21 mouse cellular contexts compared by ENCODE assay signal in the genomic region with DNA sequence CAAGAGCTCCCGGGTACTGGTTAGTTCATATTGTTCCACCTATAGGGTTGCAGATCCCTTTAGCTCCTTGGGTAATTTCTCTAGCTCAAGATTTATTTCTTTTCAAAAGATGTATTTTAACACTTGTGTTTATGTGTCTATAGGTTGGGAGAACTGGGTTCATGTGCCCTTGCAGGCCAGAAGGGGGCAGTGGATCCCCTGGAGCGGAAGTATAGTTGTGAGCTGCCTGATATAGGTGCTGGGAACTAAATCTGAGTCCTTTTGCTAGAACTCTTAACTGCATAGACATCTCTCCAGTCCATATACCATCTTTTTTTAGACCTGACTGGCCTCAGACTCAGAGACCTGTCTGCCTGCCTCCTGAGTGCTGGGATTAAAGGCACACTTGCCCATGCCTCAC. TPM values are rescaled to one million over a fixed set of nuclear protein-coding genes. Genes with fewer than 3 reads are reported as not detected.
DNase-seq lines count a peak whose midpoint lies in the region; TF ChIP-seq lines count a peak whose summit lies in the region.
"Had no signal": no experiment of that assay in that cellular context is flagged by ENCODE, and none has a peak within 500 bp of the region (broad histone marks: within the 10 kb centered on the region; RNA-seq: fewer than 3 reads in every experiment).

No protein-coding gene starts in this region.

- intact Hi-C loops in left cerebral cortex, postnatal 14 days (cut with DNase I): no loop called here

- TF ChIP-seq POLR2A in ES-Bruce4 (IDR thresholded peaks at IDR 0.05; ENCODE audit: insufficient read depth, low read length): no peak
- TF ChIP-seq POLR2A in brain, embryonic 14.5 days (IDR thresholded peaks at IDR 0.05; ENCODE audit: borderline replicate concordance, extremely low read depth, insufficient read depth, insufficient read length, poor library complexity, severe bottlenecking): no peak

- no peak for DNase-seq in layer of hippocampus, adult 2 months (ENCODE audit: low spot score in 2 of 2)
- no peak for DNase-seq in layer of hippocampus, postnatal 10 days (ENCODE audit: low spot score in 2 of 2)
- DNase-seq in A20 (ENCODE audit: low read depth, low spot score): peak; percentile 33
- no peak for DNase-seq in brain, embryonic 14.5 days (ENCODE audit: low read depth)
- no peak for DNase-seq in embryonic facial prominence, embryonic 10.5 days (ENCODE audit: low spot score)
- no peak for DNase-seq in left cerebral cortex, postnatal 14 days (ENCODE audit: low spot score in 2 of 2)
- DNase-seq: adrenal gland, postnatal 36 days; cerebellum, adult 2 months; heart, postnatal 4 days; kidney, adult 18-20 months; kidney, postnatal 25 days; right cerebral cortex, postnatal 4 days; thymus, postnatal 36 days had no signal

- no peaks in the 10 kb centered on the region for H3K9me3 ChIP-seq in ES-Bruce4 (replicated peaks; ENCODE audit: control insufficient read depth, insufficient read depth, low read length, poor library complexity, severe bottlenecking)
- no peaks in the 10 kb centered on the region for H3K9me3 ChIP-seq in embryonic facial prominence, embryonic 10.5 days
- H3K9me3 ChIP-seq: forebrain, embryonic 12.5 days; heart, embryonic 15.5 days; hindbrain, embryonic 15.5 days; limb, embryonic 10.5 days; liver, embryonic 15.5 days had no signal

- no peak overlapping the region for H3K4me3 ChIP-seq in layer of hippocampus, adult 2 months
- H3K4me3 ChIP-seq in ES-Bruce4 (ENCODE audit: low read depth, low read length): no peak overlapping the region
- H3K4me3 ChIP-seq in embryonic facial prominence, embryonic 10.5 days: no peak overlapping the region
- H3K4me3 ChIP-seq: forebrain, embryonic 12.5 days; heart, embryonic 15.5 days; hindbrain, embryonic 15.5 days; left cerebral cortex, adult 2 months; limb, embryonic 10.5 days; liver, embryonic 15.5 days had no signal

- no peaks in the 10 kb centered on the region for H3K27me3 ChIP-seq in ES-Bruce4 (ENCODE audit: control insufficient read depth, insufficient read depth, low read length, poor library complexity, severe bottlenecking)
- H3K27me3 ChIP-seq in embryonic facial prominence, embryonic 10.5 days (replicated peaks; ENCODE audit: low read depth, poor library complexity, severe bottlenecking): no peaks in the 10 kb centered on the region
- H3K27me3 ChIP-seq: CH12.LX; forebrain, embryonic 12.5 days; heart, embryonic 15.5 days; hindbrain, embryonic 15.5 days; liver, embryonic 15.5 days had no signal

- 0 out of 2 replicates have a peak, but pooled peaks have one; percentile 12 for TF ChIP-seq CTCF in layer of hippocampus, adult 2 months (conservative IDR thresholded peaks at IDR 0.05)
- TF ChIP-seq CTCF in ES-Bruce4 (IDR thresholded peaks at IDR 0.05; ENCODE audit: low read depth, low read length): peak; percentile 56
- TF ChIP-seq CTCF in brain, embryonic 14.5 days (IDR thresholded peaks at IDR 0.05; ENCODE audit: borderline replicate concordance, extremely low read depth, insufficient read depth, insufficient read length): peak; percentile 3; the same call in 1 of the 2 replicates

- TF ChIP-seq EP300 in ES-Bruce4 (IDR thresholded peaks at IDR 0.05; ENCODE audit: insufficient read depth, low read depth, low read length): no peak

- H3K36me3 ChIP-seq in ES-Bruce4 (ENCODE audit: control insufficient read depth, insufficient read depth, low read length, poor library complexity, severe bottlenecking): peaks cover 3% of the 10 kb centered on the region; the same call in 1 of the 2 replicates
- peaks cover 31% of the 10 kb centered on the region for H3K36me3 ChIP-seq in embryonic facial prominence, embryonic 10.5 days (replicated peaks)
- H3K36me3 ChIP-seq: heart, embryonic 15.5 days; hindbrain, embryonic 15.5 days had no signal

- H3K4me1 ChIP-seq in ES-Bruce4 (ENCODE audit: control insufficient read depth, insufficient read depth, low read length): no peaks in the 10 kb centered on the region
- H3K4me1 ChIP-seq in embryonic facial prominence, embryonic 10.5 days: no peaks in the 10 kb centered on the region
- H3K4me1 ChIP-seq: forebrain, embryonic 12.5 days; heart, embryonic 15.5 days; hindbrain, embryonic 15.5 days; limb, embryonic 10.5 days; liver, embryonic 15.5 days had no signal

- no peak overlapping the region for H3K9ac ChIP-seq in ES-Bruce4 (ENCODE audit: low read depth, poor library complexity, severe bottlenecking)
- H3K9ac ChIP-seq: forebrain, embryonic 12.5 days; heart, embryonic 15.5 days; hindbrain, embryonic 15.5 days; liver, embryonic 15.5 days had no signal

- 98% methylated on average over 2 of the region's 2 CpGs for WGBS in embryonic facial prominence, embryonic 10.5 days

- H3K27ac ChIP-seq in layer of hippocampus, adult 2 months: no peak overlapping the region
- no peak overlapping the region for H3K27ac ChIP-seq in ES-Bruce4 (ENCODE audit: insufficient read depth, low read length)
- no peak overlapping the region for H3K27ac ChIP-seq in embryonic facial prominence, embryonic 10.5 days (replicated peaks)
- H3K27ac ChIP-seq: forebrain, embryonic 12.5 days; heart, embryonic 15.5 days; hindbrain, embryonic 15.5 days; left cerebral cortex, adult 2 months; limb, embryonic 10.5 days; liver, embryonic 15.5 days had no signal

RNA-seq across cellular contexts. Expression of gene Cfl2, which starts 27.7 kb away (rescaled TPM):
- total RNA-seq in layer of hippocampus, adult 2 months (2021): 10 to 100 TPM; 88.3 to 92.3 TPM
- 100 to 1,000 TPM; 174 to 184 TPM for total RNA-seq in layer of hippocampus, postnatal 10 days (2021)
- polyA plus RNA-seq in ES-Bruce4 (2011; ENCODE audit: insufficient read depth, insufficient read length, low read depth, missing spikeins): 75.2 and 77.5 TPM in 2 replicates
- 74.3 and 101 TPM in 2 replicates for polyA plus RNA-seq in brain, embryonic 14.5 days (2012; rRNA removed)
- 159 and 165 TPM in 2 replicates for polyA plus RNA-seq in embryonic facial prominence, embryonic 10.5 days (2016; fragmentation: Nextera tagmentation; extraction: Ambion mirVana)
- total RNA-seq in left cerebral cortex, postnatal 14 days (2021): 100 to 1,000 TPM; 144 to 154 TPM

Comparison
In these comparisons a context has a peak if more than half of its experiments do, and no peak if none do; other contexts are left out.
1. CTCF ChIP-seq: peak in every context shown above with its lines; median percentile 56 in ES-Bruce4; 12 in layer of hippocampus, adult 2 months; 3 in brain, embryonic 14.5 days.